Mouse (Mus musculus) skeletal muscle tissue, adult 2 months (tissue): ENCODE results near the gene Cmtm4.
"Not testable (repeated sequence)": the region's sequence is repeated elsewhere in the genome, so short reads cannot be mapped to it uniquely, and the experiment has no call there.

Source experiments
- DNase-seq: peaks from one replicate; pipeline ENCODE4 v3.0.0-alpha.2; 2012; ENCODE audit warnings: low read depth, low spot score

Cmtm4 gene

DNA sequence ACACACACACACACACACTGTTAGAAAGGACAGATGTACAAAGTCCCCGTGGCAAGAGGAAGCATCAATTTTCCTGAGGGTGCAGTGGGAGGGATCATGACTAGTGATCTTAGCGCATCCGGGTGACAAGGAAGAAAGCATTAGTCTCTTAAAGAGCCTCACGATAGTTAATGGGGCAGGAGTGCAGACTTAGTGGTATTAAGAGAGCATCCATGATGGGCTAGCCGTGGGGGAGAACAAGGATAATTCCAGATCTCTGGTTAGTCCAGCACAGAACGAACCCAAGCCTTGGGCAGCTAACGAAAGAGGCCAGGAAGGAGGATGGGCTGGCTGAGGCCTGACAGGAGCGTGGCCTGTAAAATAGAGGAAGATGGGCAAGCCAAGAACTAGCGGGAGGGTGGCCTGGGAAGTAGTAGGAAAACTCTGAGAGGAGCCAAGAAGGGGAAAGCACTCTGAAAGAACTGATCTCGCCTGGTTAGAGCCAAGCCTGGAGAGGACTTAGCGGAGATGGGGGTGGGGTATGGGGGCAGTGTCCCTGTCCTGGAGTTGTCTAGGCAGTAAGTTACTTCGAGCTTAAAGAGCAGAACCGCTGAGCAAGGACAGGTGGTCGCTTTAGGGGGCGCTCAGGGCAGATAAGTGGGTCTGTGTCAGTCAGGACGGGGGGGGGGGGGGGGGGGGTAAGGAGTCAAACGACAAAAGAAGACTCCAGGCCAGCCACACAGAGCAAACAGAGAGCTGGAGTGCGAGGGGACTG is 56.2 kb downstream of the Cmtm4 start, which contains the start of gene Cmtm3:
Gene Cmtm3, plus strand, starts transcription at position 182 of the 754 bp plus-strand sequence.
- DNase-seq, result peak; percentile 34

- DNase-seq, result no peak
Observed at GRCm38 (mm10) chr8:104337890-104338289, 57.7 kb downstream of the Cmtm4 start.

GRCm38 (mm10) chr8:104336806-104337205 is 58.8 kb downstream of the Cmtm4 start:
- DNase-seq, result no peak

DNA sequence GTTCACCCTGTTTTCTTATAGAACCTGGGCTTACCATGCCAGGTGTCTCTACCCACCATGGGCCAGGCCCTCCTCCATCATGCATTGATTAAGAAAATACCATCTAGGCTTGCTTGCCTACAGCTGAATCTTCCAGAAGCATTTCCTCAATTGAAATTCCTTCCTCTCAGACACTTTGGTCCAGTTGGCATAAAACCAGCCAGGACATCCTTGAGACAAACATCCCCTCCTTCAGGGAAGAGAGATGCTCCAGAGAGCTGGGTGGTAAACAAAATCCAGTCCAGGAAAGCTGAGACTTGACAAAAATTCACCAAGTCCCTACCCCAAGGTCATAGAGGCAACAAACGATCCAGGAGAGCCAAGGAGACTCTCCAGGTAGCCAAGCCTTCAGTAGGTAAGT is 61.4 kb downstream of the Cmtm4 start:
- no peak for DNase-seq

- DNase-seq, result no peak
Observed at GRCm38 (mm10) chr8:104333786-104334185, 61.8 kb downstream of the Cmtm4 start.

- no peak for DNase-seq
Observed at GRCm38 (mm10) chr8:104332665-104333631, 62.7 kb downstream of the Cmtm4 start.

- DNase-seq, result not testable (repeated sequence)
Observed at GRCm38 (mm10) chr8:104321930-104322329, 73.7 kb downstream of the Cmtm4 start, which contains the start of gene Cmtm2b. TSS of gene Cmtm2b (plus strand) at chr8:104322230.

DNA sequence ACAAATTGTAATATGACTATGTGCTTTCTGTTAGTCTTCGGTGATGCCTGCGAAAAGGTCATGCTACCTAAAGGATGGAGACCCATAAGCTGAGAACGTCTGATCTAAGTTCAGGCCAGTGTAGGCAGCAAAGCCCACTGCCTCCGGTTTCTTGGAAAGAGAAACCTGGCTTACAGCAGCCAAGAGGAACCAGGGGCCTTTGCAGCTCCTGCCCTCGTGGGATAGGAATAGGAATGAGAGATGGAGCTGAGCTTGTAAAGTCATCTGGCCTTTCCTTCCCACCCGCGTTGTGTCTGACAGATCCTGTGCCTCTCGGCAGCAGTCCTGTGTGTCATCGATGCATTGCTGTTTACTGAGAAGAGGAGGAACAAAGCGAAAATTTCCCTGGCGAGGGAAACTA is 74.3 kb downstream of the Cmtm4 start, which contains the start of gene Gm11020:
Gene Gm11020, plus strand, starts transcription at position 301 of the 400 bp plus-strand sequence.
- DNase-seq, result not testable (repeated sequence)

- peak; percentile 7 for DNase-seq
Observed at GRCm38 (mm10) chr8:104313311-104313710, 82.3 kb downstream of the Cmtm4 start.

DNA sequence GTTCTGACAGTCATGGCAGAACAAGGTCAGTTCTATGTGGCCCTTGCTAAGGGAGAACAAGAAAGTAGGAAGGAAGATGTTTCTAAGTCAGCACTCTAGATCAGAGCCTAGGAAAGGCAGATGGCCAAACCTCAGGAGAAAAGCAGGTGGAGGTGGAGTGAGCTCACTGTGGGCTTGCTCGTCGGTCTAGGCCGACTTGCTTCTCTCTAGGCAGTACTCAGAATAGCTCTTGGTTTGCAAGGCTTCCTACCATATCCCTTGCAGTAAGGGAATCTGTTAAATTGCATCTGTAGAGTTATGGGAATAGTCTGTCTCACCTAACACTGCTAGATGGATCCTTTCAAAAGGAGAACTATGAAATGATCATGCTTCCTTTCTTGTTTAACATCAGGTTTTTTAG is 83.6 kb downstream of the Cmtm4 start:
- DNase-seq, result not testable (repeated sequence)

DNA sequence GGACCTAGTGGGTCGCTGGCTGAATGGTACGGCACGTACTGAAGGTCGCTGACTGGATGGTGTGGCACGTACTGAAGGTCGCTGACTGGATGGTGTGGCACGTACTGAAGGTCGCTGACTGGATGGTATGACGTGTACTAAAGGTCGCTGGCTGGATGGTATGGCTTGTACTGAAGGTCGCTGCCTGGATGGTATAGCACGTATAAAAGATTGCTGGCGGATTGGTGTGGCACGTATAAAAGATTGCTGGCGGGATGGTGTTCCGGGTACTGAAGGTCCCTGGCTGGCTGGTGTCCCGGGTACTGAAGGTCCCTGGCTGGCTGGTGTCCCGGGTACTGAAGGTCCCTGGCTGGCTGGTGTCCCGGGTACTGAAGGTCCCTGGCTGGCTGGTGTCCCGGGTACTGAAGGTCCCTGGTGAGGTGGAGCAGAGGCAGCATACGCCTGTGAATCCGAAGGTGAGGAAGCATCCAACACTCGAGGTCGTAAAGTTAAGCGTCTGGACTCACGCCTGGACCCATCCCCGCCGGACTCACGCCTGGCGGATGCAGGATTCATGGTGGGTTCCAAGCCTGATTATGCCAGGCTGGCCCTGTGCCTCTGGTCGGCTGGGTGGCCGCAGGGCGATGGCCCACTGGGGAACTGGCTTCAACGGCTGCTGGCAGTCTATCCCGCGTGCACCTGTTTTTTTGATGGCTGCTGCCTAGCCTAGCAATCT is 86.0 kb downstream of the Cmtm4 start, which contains the start of the genes Gm45711 and Cmtm1:
Gene Gm45711, minus strand, starts transcription at position 641 of the 715 bp plus-strand sequence.
Gene Cmtm1, minus strand, starts transcription at position 705 of the 715 bp plus-strand sequence.
- DNase-seq, result peak; percentile 70

DNA sequence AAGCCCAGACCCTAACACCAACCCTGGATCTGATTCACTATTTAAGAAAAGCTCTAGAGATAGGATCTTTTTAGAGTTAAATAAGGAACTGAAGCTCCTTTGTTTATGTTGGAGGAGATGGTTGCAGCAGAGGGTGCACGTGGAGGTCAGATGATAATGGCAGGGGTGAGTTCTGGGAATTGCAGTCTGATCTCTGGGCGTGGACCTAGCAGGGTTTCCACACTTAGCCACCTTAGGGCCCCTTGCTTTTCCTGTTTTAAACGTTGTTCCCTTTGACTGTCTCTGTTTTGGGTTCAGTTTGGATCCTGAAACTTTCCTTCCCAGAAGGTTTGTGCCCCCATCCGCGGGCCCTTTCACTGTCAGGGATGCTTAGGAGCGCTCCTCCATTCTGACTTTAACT is 87.3 kb downstream of the Cmtm4 start:
- not testable (repeated sequence) for DNase-seq

GRCm38 (mm10) chr8:104304962-104305361 is 90.6 kb downstream of the Cmtm4 start:
- no peak for DNase-seq

- DNase-seq, result not testable (repeated sequence)
Observed at GRCm38 (mm10) chr8:104302536-104302935, 93.1 kb downstream of the Cmtm4 start.

DNA sequence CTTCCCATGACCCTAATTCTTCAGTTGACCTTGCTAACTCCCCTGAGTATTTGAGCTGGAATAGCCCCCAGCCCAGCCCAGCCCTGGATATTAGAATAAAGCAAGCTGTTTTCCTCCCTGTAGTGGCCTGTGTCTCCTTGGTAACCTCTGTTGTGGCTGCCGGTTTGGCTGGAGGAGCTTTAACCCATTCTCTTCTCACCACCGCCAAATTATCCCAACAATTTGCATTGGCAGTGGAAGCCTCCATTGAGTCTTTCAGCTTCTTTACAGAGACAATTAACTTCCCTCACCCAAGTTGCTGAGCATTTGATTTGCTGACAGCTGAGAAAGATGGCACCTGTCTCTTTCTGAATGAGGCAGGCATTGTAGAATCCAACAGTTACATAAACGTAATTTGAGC is 94.0 kb downstream of the Cmtm4 start:
- DNase-seq, result not testable (repeated sequence)
